Mouse (Mus musculus): ENCODE measurements at regions not wholly inside any gene's neighbourhood (a gene's known extent, or its start where the extent isn't known, plus 50 kb on each side); places are given as distances from the start of the nearest gene placed in this dataset.

DNA sequence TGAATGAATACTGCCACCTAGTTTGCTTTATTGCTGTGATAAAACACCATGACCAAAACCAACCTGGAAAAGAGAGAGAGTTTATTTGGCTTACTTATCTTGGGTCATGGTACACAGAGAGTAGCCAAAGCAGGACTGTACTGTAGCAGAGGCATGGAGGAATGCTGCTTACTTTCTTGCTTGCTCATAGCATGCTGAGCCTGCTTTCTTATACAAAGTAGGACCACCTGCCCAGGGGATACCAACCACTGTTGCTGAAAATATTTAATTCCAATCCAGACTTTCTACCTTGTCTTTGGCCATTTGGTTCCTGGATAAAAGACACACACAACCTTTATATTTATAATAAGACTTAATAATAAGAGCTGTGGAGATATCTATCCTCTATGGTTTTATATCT, 142.2 kb upstream of the Cdkn2b start:
- H3K9me3 ChIP-seq: peaks cover 3% of the 10 kb centered on the region; the same call in 1 of the 2 replicates

DNA sequence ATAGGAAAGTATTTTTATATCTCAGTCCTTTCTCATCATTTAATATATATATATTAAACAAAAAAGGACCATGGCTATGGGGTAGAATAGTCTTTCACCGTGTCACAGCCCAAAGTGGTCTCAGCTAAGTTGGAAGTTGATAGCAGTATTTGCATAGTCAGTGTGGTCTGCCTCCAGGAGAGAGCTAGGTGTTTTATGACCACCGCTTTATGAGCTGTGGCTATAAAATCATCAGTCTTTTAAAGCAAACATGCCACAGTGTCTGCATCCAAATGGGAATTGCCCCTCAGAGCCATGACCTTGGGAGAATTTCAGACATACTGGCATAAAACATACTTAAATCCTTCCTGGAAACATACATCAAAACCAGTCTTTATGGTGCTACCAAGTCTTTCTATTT, 140.9 kb upstream of the Cdkn2b start:
- Histone ChIP-seq H3K9me3 (peaks cover 3% of the 10 kb centered on the region; the same call in 1 of the 2 replicates), H3K4me1 (peaks cover 10% of the 10 kb centered on the region; the same call in 1 of the 2 replicates), H3K27me3 (replicated peaks) (no peaks in the 10 kb centered on the region), H3K36me3 (replicated peaks; ENCODE audit: low read length) (no peaks in the 10 kb centered on the region), H3K4me3 (replicated peaks) (no peak overlapping the region)
- no peak for TF ChIP-seq GATA1 (IDR thresholded peaks at IDR 0.05; ENCODE audit: borderline replicate concordance, low read length)
- TF ChIP-seq FLI1 (IDR thresholded peaks at IDR 0.05; ENCODE audit: low read length): no peak

More for the DNA sequence above, 142.2 kb upstream of the Cdkn2b start:
- H3K4me3 ChIP-seq (replicated peaks): no peak overlapping the region
- TF ChIP-seq FLI1 (IDR thresholded peaks at IDR 0.05; ENCODE audit: low read length): no peak
- no peak for TF ChIP-seq GATA1 (IDR thresholded peaks at IDR 0.05; ENCODE audit: borderline replicate concordance, low read length)
- H3K36me3 ChIP-seq (replicated peaks; ENCODE audit: low read length): no peaks in the 10 kb centered on the region
- H3K27me3 ChIP-seq (replicated peaks): no peaks in the 10 kb centered on the region
- peaks cover 8% of the 10 kb centered on the region; the same call in 1 of the 2 replicates for H3K4me1 ChIP-seq

DNA sequence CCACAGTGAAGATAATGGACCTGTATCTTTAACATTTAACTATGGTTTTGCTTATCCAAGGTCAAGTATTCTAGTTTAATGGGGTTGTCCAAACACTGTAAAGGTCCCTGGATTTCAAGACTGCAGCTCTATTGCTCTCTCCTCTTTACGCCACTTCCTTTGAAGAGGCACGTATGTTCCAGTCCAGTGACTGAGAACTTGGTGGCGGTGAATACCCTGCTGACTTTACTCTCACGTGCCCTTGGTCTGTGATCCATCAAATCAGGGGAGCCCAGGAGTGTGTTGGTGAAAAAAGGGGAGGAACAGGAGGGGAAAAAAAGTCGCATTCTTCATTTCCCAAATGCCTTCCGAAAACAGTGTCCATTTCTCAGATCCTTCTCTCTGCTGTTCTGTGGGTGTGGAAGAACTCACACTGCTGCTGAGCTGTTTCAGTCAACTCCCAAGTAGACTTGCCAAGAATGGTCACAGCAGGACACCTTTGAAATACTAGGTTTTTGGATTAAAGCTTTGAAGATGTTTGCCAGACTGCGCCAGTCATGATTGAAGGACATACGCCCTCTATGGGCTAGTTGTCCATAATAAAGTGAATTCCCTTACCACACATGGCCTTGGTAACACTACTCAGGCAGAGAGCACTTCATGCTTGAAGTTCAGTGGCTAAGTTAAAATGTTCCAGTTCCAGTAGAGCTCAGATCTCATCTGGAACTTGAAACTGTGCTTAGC, 136.1 kb upstream of the Cdkn2b start:
- H3K36me3 ChIP-seq (replicated peaks; ENCODE audit: low read length): no peaks in the 10 kb centered on the region
- TF ChIP-seq GATA1 (IDR thresholded peaks at IDR 0.05; ENCODE audit: borderline replicate concordance, low read length): no peak
- no peak for TF ChIP-seq FLI1 (IDR thresholded peaks at IDR 0.05; ENCODE audit: low read length)
- H3K4me1 ChIP-seq: peaks cover 25% of the 10 kb centered on the region
- H3K9me3 ChIP-seq: no peaks in the 10 kb centered on the region
- no peaks in the 10 kb centered on the region for H3K27me3 ChIP-seq (replicated peaks)
- no peak overlapping the region for H3K4me3 ChIP-seq (replicated peaks)

DNA sequence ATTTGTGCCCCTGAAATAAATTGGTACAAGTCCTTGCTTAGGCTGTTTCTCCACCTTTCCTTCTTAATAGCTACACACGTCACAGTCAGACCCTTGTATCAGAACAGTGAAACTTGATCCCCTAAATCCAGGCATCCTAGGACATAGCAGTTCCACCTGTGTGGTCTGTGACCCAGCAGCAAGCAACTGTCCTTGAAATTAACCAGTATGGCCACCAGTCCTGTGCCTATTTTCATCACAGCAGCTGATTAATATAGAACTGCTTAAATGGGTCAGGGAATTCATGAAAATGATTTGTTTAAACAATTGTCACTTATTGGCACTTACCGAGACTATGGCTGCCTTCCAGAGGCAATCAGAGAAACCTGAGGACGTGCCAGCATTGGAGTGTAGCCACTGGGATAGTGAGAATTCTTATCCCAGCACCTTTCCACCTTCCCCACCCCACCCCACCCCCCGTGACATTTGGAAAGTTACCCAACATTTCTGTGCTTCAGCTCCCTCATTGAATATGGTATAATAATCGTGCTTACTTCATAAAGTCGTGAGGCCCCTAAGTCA, 135.4 kb upstream of the Cdkn2b start:
- H3K36me3 ChIP-seq (replicated peaks; ENCODE audit: low read length): no peaks in the 10 kb centered on the region
- no peak for TF ChIP-seq FLI1 (IDR thresholded peaks at IDR 0.05; ENCODE audit: low read length)
- no peak for TF ChIP-seq GATA1 (IDR thresholded peaks at IDR 0.05; ENCODE audit: borderline replicate concordance, low read length)
- no peaks in the 10 kb centered on the region for H3K9me3 ChIP-seq
- H3K4me1 ChIP-seq: peaks cover 20% of the 10 kb centered on the region
- H3K4me3 ChIP-seq (replicated peaks): no peak overlapping the region
- H3K27me3 ChIP-seq (replicated peaks): no peaks in the 10 kb centered on the region

DNA sequence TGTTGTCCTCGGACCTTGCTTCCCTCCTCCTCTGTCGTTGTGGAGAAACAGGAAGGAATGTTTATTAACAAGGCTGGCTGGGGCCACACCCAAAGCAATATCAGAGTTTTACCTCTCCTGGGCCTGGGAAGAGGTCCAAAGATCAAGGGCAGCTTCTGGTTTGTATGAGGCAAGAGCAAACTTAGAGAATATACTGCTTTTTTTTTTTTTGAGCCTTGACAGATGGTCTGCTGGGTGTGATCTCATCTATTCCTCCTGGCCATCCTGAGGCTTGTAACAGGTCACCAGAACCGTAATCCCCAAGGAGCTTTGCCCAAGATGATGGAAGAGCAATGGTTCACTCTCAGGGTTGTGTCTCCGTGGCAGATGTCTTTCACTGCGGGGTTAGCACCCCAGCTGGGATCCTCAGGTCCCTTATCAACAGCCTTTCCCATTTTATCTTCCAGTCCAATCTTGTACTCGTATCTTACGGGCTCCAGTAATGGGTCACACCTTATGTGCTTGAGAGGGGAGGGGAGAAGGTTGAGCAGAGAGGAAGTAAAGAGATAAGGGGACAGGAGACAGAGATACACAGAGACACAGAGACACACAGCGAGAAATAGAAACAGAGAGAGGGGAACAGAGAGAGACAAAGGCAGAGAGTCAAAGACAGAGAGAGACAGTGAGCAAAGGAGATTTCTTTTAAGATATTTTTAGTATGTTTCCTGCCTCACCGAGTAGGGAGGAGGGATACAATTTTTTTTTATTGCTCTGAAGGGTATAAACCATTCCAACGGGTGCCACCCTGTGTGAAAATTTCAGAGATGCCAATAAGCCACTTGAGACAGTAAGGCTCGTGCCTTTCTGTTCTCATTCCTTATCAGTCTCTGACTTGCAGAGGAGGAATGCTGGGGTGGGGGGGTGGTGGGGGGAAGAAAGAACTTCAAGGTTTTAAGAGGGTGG, 134.6 kb upstream of the Cdkn2b start:
- TF ChIP-seq FLI1 (IDR thresholded peaks at IDR 0.05; ENCODE audit: low read length): no peak
- Histone ChIP-seq H3K27me3 (replicated peaks) (no peaks in the 10 kb centered on the region), H3K36me3 (replicated peaks; ENCODE audit: low read length) (no peaks in the 10 kb centered on the region), H3K4me1 (peaks cover 20% of the 10 kb centered on the region), H3K9me3 (no peaks in the 10 kb centered on the region), H3K4me3 (replicated peaks) (no peak overlapping the region)

DNA sequence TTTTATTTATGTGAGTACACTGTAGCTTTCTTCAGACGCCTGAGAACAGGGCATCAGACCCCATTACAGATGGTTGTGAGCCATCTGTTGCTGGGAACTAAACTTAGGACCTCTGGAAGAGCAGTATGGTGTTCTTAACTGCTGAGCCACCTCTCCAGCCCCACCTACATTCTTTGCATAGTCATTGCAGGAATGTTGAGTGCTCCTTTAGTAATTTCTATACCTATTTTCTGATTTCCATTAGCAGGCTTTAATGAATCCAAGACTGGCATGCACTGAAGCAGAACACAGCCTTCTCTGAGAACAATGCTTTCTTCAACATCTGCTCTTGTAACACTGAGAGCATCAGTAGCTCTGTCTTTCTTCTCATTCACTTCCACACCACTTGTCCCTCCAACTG, 131.7 kb upstream of the Cdkn2b start:
- H3K9me3 ChIP-seq: no peaks in the 10 kb centered on the region
- H3K4me3 ChIP-seq (replicated peaks): no peak overlapping the region
- TF ChIP-seq FLI1 (IDR thresholded peaks at IDR 0.05; ENCODE audit: low read length): no peak
- no peak for TF ChIP-seq GATA1 (IDR thresholded peaks at IDR 0.05; ENCODE audit: borderline replicate concordance, low read length)
- no peaks in the 10 kb centered on the region for H3K36me3 ChIP-seq (replicated peaks; ENCODE audit: low read length)
- H3K27me3 ChIP-seq (replicated peaks): no peaks in the 10 kb centered on the region
- H3K4me1 ChIP-seq: peaks cover 31% of the 10 kb centered on the region

DNA sequence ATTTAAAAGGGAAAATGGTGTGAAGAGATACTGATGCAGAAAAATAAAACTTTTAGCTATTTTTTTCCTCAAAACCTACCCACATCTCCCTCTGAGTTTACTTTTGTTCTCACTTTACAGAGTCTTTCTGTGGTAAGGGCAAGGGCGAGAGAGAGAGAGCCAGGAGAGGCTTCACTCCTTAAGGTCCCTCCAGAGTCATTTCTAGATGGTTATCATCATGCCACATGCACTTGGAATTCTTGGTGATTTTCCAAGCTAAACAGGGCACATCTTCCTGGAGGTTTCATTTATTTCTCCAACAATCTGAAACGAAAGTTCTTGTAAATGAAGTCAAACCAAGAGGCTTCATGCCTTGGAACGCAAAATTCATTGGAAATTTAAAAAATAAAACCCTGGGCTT, 130.0 kb upstream of the Cdkn2b start:
- no peaks in the 10 kb centered on the region for H3K36me3 ChIP-seq (replicated peaks; ENCODE audit: low read length)
- H3K4me1 ChIP-seq: peaks cover 20% of the 10 kb centered on the region
- H3K27me3 ChIP-seq (replicated peaks): no peaks in the 10 kb centered on the region

DNA sequence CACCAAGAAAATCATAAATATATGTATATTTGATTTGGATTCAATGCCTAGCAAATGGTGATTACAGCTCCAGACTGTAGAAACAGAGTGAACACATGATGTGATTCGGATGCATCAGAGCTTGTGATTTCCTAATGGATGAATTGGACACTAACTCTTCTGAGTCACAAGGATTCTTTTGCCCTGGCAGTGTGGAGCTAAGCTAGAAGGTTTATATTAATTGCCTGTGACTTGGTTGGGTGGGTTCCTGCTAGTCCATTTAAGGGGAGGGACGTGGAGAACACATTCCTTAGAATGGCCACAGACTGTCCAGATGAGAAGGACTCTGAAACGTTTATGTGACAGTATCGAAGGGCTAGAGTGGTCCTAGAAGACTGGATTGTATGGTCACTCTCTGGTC, 129.5 kb upstream of the Cdkn2b start:
- no peaks in the 10 kb centered on the region for H3K27me3 ChIP-seq (replicated peaks)
- TF ChIP-seq GATA1 (IDR thresholded peaks at IDR 0.05; ENCODE audit: borderline replicate concordance, low read length): no peak
- TF ChIP-seq FLI1 (IDR thresholded peaks at IDR 0.05; ENCODE audit: low read length): no peak
- peaks cover 15% of the 10 kb centered on the region for H3K4me1 ChIP-seq
- no peaks in the 10 kb centered on the region for H3K9me3 ChIP-seq
- H3K36me3 ChIP-seq (replicated peaks; ENCODE audit: low read length): no peaks in the 10 kb centered on the region
- no peak overlapping the region for H3K4me3 ChIP-seq (replicated peaks)

More for the DNA sequence above, 130.0 kb upstream of the Cdkn2b start:
- Histone ChIP-seq H3K4me3 (replicated peaks) (no peak overlapping the region), H3K9me3 (no peaks in the 10 kb centered on the region)
- TF ChIP-seq GATA1 (IDR thresholded peaks at IDR 0.05; ENCODE audit: borderline replicate concordance, low read length) (no peak), FLI1 (IDR thresholded peaks at IDR 0.05; ENCODE audit: low read length) (no peak)

DNA sequence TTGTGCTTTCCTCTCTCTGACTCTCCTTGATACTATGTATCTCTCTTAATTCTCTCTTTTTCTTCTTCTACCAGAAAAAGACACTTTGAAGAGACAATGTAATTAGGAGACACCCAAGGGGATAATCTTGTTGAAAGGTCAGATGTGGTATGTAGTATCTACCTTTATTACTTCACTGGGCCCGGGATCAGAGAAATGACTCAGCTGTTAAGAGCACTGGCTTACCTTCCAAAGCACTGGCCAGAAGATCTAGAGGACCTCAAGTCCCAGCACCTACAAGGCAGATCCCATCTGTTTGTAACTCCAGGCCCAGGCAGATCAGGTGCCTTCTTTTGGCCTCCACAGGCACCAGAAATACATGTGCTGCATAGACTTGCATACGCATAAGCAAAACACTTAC, 127.8 kb upstream of the Cdkn2b start:
- Histone ChIP-seq H3K4me1 (peaks cover 17% of the 10 kb centered on the region), H3K27me3 (replicated peaks) (no peaks in the 10 kb centered on the region), H3K4me3 (replicated peaks) (no peak overlapping the region), H3K36me3 (replicated peaks; ENCODE audit: low read length) (no peaks in the 10 kb centered on the region), H3K9me3 (no peaks in the 10 kb centered on the region)
- no peak for TF ChIP-seq FLI1 (IDR thresholded peaks at IDR 0.05; ENCODE audit: low read length)
- TF ChIP-seq GATA1 (IDR thresholded peaks at IDR 0.05; ENCODE audit: borderline replicate concordance, low read length): no peak
